In genomic region chr16:33573703-33574102, GRCm38 (mm10) we compare ENCODE assay signal across 19 mouse cellular contexts. TPM values are rescaled to one million over a fixed set of nuclear protein-coding genes. Genes with fewer than 3 reads are reported as not detected.
DNase-seq lines count a peak whose midpoint lies in the region; TF ChIP-seq lines count a peak whose summit lies in the region.
"Had no signal": no experiment of that assay in that cellular context is flagged by ENCODE, and none has a peak within 500 bp of the region (broad histone marks: within the 10 kb centered on the region; RNA-seq: fewer than 3 reads in every experiment).

No protein-coding gene starts in this region.

- no peak for TF ChIP-seq CTCF in gastrocnemius, adult 2 months (IDR thresholded peaks at IDR 0.05)

- no peaks in the 10 kb centered on the region for H3K27me3 ChIP-seq in splenic B cell, adult 2 months (ENCODE audit: control insufficient read depth, insufficient read depth, low read length, poor library complexity, severe bottlenecking)
- H3K27me3 ChIP-seq: embryonic facial prominence, embryonic 12.5 days; limb, embryonic 15.5 days; lung, embryonic 15.5 days; stomach, embryonic 15.5 days had no signal

- intact Hi-C loops in gastrocnemius, adult 2 months (cut with DNase I) = no loop called here
- intact Hi-C loops in gastrocnemius, postnatal 14 days (cut with DNase I; ENCODE audit: low total_unique reads) = no loop called here
- intact Hi-C loops in left cerebral cortex, postnatal 10 days (cut with DNase I) = no loop called here

- no peaks in the 10 kb centered on the region for H3K36me3 ChIP-seq in splenic B cell, adult 2 months (ENCODE audit: control insufficient read depth, insufficient read depth, low read length, poor library complexity, severe bottlenecking)
- H3K36me3 ChIP-seq: embryonic facial prominence, embryonic 12.5 days; limb, embryonic 15.5 days; lung, embryonic 15.5 days; stomach, embryonic 15.5 days had no signal

- H3K27ac ChIP-seq in gastrocnemius, adult 2 months = 0 out of 2 replicates have a peak overlapping the region, but pooled peaks have one; percentile 9
- H3K27ac ChIP-seq: embryonic facial prominence, embryonic 12.5 days; hindbrain, embryonic 14.5 days; limb, embryonic 15.5 days; lung, embryonic 15.5 days; stomach, embryonic 15.5 days had no signal

- no peak for DNase-seq in gastrocnemius, adult 2 months
- DNase-seq in gastrocnemius, postnatal 14 days = no peak
- peak; percentile 15 for DNase-seq in thymus, postnatal 0 days (ENCODE audit: low spot score)
- DNase-seq in thymus, postnatal 10 days (ENCODE audit: low spot score in 2 of 2) = no peak
- peak; percentile 84 for DNase-seq in induced T-regulatory cell, adult 2 months (ENCODE audit: low read depth)
- peak; percentile 58 for DNase-seq in splenic B cell, adult 2 months (ENCODE audit: low read depth, low spot score)
- DNase-seq in left cerebral cortex, postnatal 10 days (ENCODE audit: extremely low spot score in 1 of 2, low spot score in 2 of 2) = no peak
- no peak for DNase-seq in cerebellum, adult 9-11 months
- DNase-seq: adrenal gland, postnatal 25 days; cerebellum, postnatal 25 days; kidney, adult 9 months; retina, postnatal 1 day had no signal

- H3K4me3 ChIP-seq in gastrocnemius, adult 2 months = no peak overlapping the region
- H3K4me3 ChIP-seq: embryonic facial prominence, embryonic 12.5 days; limb, embryonic 15.5 days; lung, embryonic 15.5 days; stomach, embryonic 15.5 days had no signal

RNA-seq across cellular contexts. Expression of gene Slc12a8, which starts 56.6 kb away (rescaled TPM):
- under 1 TPM; 0.15 to 0.47 TPM for total RNA-seq in gastrocnemius, adult 2 months (2021)
- total RNA-seq in gastrocnemius, postnatal 14 days (2021) = under 1 TPM; 0.20 to 0.21 TPM
- 0.10 and 0.48 TPM in 2 replicates for polyA plus RNA-seq in thymus, postnatal 0 days (2015; fragmentation: Nextera tagmentation; extraction: Ambion mirVana)
- total RNA-seq in left cerebral cortex, postnatal 10 days (2021) = 1 to 10 TPM; 1.1 to 1.4 TPM
- total RNA-seq: megakaryocyte-erythroid progenitor cell, adult 5-6 weeks; MEL had no signal

Comparison
In these comparisons a context has a peak if more than half of its experiments do, and no peak if none do; other contexts are left out.
1. DNase-seq: peak in thymus, postnatal 0 days (single experiment), induced T-regulatory cell, adult 2 months (single experiment) and splenic B cell, adult 2 months (single experiment); none in gastrocnemius, adult 2 months (single experiment), gastrocnemius, postnatal 14 days (single experiment), thymus, postnatal 10 days (0 of 2), left cerebral cortex, postnatal 10 days (0 of 2) and cerebellum, adult 9-11 months (single experiment).